Mouse (Mus musculus) adrenal gland, postnatal 0 days (tissue): ENCODE data around the gene Agap1. TPM values are rescaled to one million over a fixed set of nuclear protein-coding genes. Genes with fewer than 3 reads are reported as not detected.

Experiments used
- polyA plus RNA-seq: library from polyadenylated mRNA; unstranded; fragments of >200 nt; fragmentation: Nextera tagmentation; extraction: Ambion mirVana; gene quantifications from 2 replicates; pipeline ENCODE4 v1.2.1, GENCODE M21; 2015

Agap1 gene
- polyA plus RNA-seq = 12.1 and 14.5 TPM in 2 replicates

DNA sequence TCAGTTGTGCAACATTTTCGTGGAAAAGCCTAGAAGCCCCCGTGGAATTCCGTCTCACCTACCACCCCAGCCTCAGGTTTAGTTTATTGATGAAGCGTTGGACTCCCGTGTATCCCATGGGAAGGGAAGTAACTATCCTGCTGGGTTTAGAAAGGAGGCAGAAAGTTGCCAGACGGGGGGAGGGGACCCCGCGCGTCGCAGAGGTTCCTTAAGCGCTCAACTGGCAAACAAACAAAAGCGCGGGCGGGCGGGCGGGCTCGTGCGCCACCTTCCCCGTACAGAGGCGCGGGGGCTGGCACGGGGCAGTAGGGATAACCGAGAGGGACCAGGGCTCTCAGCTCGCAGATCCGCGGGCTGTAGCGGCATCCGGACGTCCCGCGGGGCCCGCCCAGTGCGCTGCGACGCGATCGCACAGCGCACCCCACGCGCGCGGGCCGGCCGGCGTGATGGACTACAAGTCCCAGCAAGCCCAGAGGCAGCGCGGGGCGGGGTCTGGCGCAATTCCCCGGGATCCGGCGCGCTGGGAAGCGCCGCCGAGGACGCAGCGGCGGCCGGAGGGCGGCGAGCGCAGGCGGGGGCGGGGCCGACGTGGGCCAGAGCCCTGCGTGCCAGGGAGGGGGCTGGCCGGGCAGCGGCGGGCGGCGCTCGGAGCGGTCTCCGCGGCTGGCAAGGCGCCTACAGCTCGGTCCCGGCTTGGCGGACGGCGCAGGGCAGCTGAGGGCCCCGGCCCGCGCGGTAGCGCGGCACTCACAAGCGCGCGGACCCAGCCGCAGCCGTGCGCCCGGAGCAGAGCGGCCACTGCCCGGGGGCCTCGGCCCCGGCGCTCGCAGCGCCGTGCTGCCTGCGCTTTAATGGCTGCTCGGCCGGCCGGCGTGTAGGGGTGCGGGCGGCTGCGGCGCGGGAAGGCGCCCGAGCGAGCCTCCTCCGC, at the start of gene Agap1:
TSS of gene Agap1 (plus strand) at position 611 of the 928 bp plus-strand sequence.

DNA sequence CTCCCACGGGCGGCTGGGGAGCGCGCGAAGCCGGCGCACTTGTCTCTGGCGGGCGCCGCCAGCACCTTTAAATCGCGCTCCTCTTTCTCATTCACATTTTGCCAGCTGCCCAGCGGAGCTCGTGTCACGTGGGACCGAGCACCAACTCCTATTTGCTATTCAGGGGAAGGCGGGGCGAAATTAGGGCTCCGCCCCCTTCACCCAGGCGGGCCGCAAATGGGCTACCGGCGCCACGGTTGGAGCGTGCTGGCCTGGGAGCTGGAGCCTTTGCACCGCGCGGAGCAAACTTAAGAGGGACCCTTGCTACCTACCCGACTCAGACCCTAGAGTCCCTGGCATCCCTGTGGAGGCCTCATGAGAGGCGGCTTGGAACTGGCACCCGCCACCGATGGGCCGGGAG, 476.5 kb downstream of the Agap1 start, which contains the start of gene Gbx2:
TSS of gene Gbx2 (minus strand) at position 60 of the 400 bp plus-strand sequence.

